Mouse (Mus musculus) lung, postnatal 0 days (tissue): ENCODE measurements at regions not wholly inside any gene's neighbourhood (a gene's known extent, or its start where the extent isn't known, plus 50 kb on each side); places are given as distances from the start of the nearest gene placed in this dataset.

Experiments used
- CTCF ChIP-seq: IDR thresholded peaks from 2 replicates; pipeline ENCODE4 v1.5.1; 2016; ENCODE audit warnings: antibody characterized with exemption, mild to moderate bottlenecking
- EP300 ChIP-seq: IDR thresholded peaks from 2 replicates; pipeline ENCODE4 v1.6.1; 2016; ENCODE audit warnings: antibody characterized with exemption, mild to moderate bottlenecking, control low read depth

- TF ChIP-seq EP300 (no peak), CTCF (no peak)
These were observed 135.0 kb upstream of the Fam78b start for GRCm38 (mm10) chr1:166866256-166866655.
